Mouse (Mus musculus) cerebellum, adult 2 months (tissue): ENCODE results near the gene Wipf3. TPM values are rescaled to one million over a fixed set of nuclear protein-coding genes. Genes with fewer than 3 reads are reported as not detected.

ENCODE experiments used
- DNase-seq, 2 experiments: peaks; one replicate each; pipeline ENCODE4 v3.0.0; 2021
- H3K27ac ChIP-seq: fragments of 200-500 bp; 2 replicates; pipeline ENCODE4 v1.5.1; 2012; ENCODE audit warnings: low read length, control low read depth, inconsistent platforms; ENCODE audit not compliant: insufficient read depth
- H3K27me3 ChIP-seq: fragments of 200-500 bp; 2 replicates; pipeline ENCODE4 v1.6.1; 2012; ENCODE audit warnings: inconsistent platforms, mild to moderate bottlenecking, low read length, moderate library complexity; ENCODE audit not compliant: control insufficient read depth, insufficient read depth
- H3K4me1 ChIP-seq: fragments of 200-500 bp; 2 replicates; pipeline ENCODE4 v1.6.1; 2011; ENCODE audit warnings: low read length; ENCODE audit not compliant: control insufficient read depth, insufficient read depth
- H3K4me3 ChIP-seq: fragments of 200-500 bp; replicated peaks from 2 replicates; pipeline ENCODE3; 2011; ENCODE audit warnings: mild to moderate bottlenecking, low read depth, low read length, control low read depth; ENCODE audit not compliant: insufficient read depth
- CTCF ChIP-seq: fragments of 200-500 bp; IDR thresholded peaks from 2 replicates; pipeline ENCODE4 v1.5.1; 2011; ENCODE audit warnings: low read depth, mild to moderate bottlenecking, control low read depth, low read length, moderate library complexity, borderline replicate concordance; ENCODE audit not compliant: insufficient read depth
- POLR2A ChIP-seq: fragments of 200-500 bp; IDR thresholded peaks from 2 replicates; pipeline ENCODE4 v1.6.1; 2011; ENCODE audit warnings: low read length, control low read depth, borderline replicate concordance; ENCODE audit not compliant: insufficient read depth
- WGBS: fragments of 180-500 bp; shearing (Covaris S2); methylation state at CpG from one replicate; pipeline ENCODE4 v1.1.7; 2018; 5-methylcytosine and 5-hydroxymethylcytosine counted together
- polyA plus RNA-seq: library from polyadenylated mRNA; depleted of rRNA; stranded (reverse); fragments of >200 nt; gene quantifications from 2 replicates; pipeline ENCODE4 v1.2.3, GENCODE M21; 2012; rRNA removed

Gene Wipf3
- polyA plus RNA-seq: 19.7 and 21.6 TPM in 2 replicates

DNA sequence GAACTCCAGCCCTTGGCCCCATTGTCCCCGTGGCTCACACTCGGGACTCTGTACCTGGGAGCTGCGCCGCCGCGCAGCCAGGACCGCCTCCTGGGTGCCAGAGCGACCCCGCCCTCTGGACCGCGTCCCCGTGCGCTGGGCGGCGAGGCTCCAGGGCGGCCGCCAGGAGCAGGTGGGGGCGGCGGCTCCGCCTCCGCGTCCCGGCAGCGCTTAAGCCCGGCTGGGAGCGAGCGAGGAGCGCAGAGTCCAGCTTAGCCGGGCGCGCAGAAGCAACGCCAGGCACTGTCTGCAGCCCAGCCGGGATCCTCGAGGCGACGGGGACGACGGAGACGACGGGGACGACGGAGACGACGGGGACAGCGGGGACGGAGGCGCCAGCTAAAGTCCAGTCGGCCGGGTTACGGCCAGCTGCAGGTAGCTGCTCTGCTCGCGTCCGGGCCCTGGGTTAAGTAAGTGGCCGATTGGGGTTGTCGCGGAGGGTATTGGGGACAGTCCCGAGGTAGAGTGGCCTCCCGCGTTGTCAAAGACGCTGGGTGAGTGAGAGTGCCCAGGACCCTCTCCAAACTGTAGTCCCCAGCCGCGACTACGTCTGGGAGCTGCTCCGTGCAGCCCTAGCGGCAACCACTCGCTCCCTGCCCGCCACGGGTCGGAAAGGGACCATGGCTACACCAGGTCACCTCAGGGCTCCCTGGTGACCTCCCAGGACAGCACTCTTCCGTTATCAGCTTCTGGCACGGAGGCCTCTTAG is at the start of gene Wipf3:
TSS of gene Wipf3 (plus strand) at position 157 of the 748 bp plus-strand sequence.
- H3K27me3 ChIP-seq: no peaks in the 10 kb centered on the region
- H3K27ac ChIP-seq: peak within 1 kb of the TSS; percentile 74
- TF ChIP-seq CTCF (no peak), POLR2A (peak; percentile 81)
- WGBS: under 1% methylated on average over 71 of the region's 71 CpGs
- DNase-seq: peak; percentile 82 to 83
- H3K4me3 ChIP-seq: peak within 1 kb of the TSS; percentile 75
- H3K4me1 ChIP-seq: peaks cover 23% of the 10 kb centered on the region

DNA sequence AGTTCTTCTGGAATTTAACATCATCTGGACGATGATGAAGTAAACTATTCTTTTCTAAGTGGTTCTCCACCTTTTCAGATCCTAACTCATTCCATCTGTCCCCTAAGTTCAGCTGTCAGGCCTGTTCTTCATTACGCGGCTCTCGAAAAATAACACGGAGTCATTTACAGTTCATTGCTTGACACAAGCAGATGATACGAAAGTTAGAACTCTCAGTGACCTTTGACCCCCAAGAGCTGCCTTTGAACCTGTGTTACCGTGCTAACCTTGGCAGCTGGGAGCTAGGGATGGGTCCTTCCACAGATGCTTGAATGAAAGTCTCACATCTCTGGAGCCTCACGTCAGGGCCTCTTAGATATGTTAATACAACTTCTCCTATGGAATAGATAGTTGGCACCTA is 46.8 kb upstream of the Wipf3 start:
- Histone ChIP-seq H3K4me1 (no peaks in the 10 kb centered on the region), H3K27ac (no peak overlapping the region), H3K4me3 (no peak overlapping the region), H3K27me3 (no peaks in the 10 kb centered on the region)
- TF ChIP-seq CTCF (no peak), POLR2A (no peak)
- WGBS: 78% methylated on average over 8 of the region's 8 CpGs
- no peak for DNase-seq

- 40% methylated on average over 12 of the region's 12 CpGs for WGBS
- H3K27ac ChIP-seq: no peak overlapping the region
- no peak for DNase-seq
- TF ChIP-seq CTCF: no peak
- no peaks in the 10 kb centered on the region for H3K27me3 ChIP-seq
- no peaks in the 10 kb centered on the region for H3K4me1 ChIP-seq
- no peak overlapping the region for H3K4me3 ChIP-seq
Measured at GRCm38 (mm10) chr6:54383893-54384524, 45.4 kb upstream of the Wipf3 start.

DNA sequence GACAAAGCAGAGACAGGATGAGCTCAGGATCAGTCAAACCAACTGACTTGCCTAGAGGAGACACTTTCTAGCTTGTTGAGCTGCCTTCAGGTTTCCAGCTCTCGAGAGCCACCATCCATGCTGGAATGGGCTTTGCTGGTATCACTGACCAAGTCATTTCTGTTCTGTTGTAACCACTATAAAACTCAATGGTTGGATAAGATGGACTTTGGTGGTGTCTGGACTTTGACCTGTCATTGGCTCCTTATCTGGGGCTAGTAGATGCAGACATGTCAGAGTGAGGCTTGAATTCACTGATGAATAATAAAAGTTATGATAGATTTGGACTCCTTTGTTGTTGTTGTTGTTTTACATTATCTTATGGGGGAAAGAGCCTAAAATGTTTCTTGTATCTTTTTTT is 44.6 kb upstream of the Wipf3 start:
- WGBS: 100% methylated on average over 1 of the region's 1 CpGs
- H3K4me3 ChIP-seq: no peak overlapping the region
- no peaks in the 10 kb centered on the region for H3K4me1 ChIP-seq
- DNase-seq: no peak
- no peaks in the 10 kb centered on the region for H3K27me3 ChIP-seq
- TF ChIP-seq CTCF: no peak
- TF ChIP-seq POLR2A: no peak
- H3K27ac ChIP-seq: no peak overlapping the region

- Histone ChIP-seq H3K27ac (no peak overlapping the region), H3K4me1 (no peaks in the 10 kb centered on the region), H3K4me3 (no peak overlapping the region), H3K27me3 (no peaks in the 10 kb centered on the region)
- no peak for DNase-seq
- WGBS: 93% methylated on average over 4 of the region's 4 CpGs
- TF ChIP-seq POLR2A (no peak), CTCF (no peak)
Measured at GRCm38 (mm10) chr6:54386429-54386828, 43.0 kb upstream of the Wipf3 start.

GRCm38 (mm10) chr6:54387044-54387443 is 42.4 kb upstream of the Wipf3 start:
- 85% methylated on average over 3 of the region's 3 CpGs for WGBS
- TF ChIP-seq CTCF (no peak), POLR2A (no peak)
- no peak overlapping the region for H3K27ac ChIP-seq

DNA sequence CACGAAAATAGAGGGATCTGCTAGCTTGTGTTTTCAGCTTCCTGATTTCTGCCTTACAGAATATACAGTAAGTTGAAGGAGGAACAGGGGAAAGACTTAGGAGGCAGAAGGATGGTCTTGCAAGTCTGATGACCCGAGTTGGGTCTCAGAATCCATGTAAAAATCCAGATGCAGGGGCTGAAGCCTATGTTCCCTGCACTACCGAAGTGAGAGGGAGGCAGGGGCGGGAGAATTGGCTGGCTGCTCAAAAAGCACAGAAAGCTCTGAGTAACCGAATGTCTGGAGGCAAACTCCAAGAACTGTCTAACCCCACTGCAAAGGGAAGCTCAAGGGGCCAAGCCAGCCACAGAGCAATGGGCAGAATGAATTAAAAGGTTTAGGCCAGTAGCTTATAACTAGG is 41.7 kb upstream of the Wipf3 start:
- no peaks in the 10 kb centered on the region for H3K27me3 ChIP-seq
- 75% methylated on average over 5 of the region's 5 CpGs for WGBS
- H3K4me1 ChIP-seq: no peaks in the 10 kb centered on the region
- H3K27ac ChIP-seq: no peak overlapping the region
- DNase-seq: no peak
- TF ChIP-seq POLR2A (no peak), CTCF (no peak)
- no peak overlapping the region for H3K4me3 ChIP-seq

More at GRCm38 (mm10) chr6:54387044-54387443, 42.4 kb upstream of the Wipf3 start:
- DNase-seq: no peak
- Histone ChIP-seq H3K4me3 (no peak overlapping the region), H3K27me3 (no peaks in the 10 kb centered on the region), H3K4me1 (no peaks in the 10 kb centered on the region)
